Mouse (Mus musculus) forebrain, embryonic 14.5 days (tissue): ENCODE results near the gene Apba1. TPM values are rescaled to one million over a fixed set of nuclear protein-coding genes. Genes with fewer than 3 reads are reported as not detected.

ENCODE experiments used
- ATAC-seq: fragments of 200-750 bp; cut with Nextera tagmentation; 2 replicates; pipeline ENCODE4 v1.8.0; 2017; ENCODE audit warnings: mild to moderate bottlenecking, moderate library complexity
- DNase-seq: peaks from one replicate; pipeline ENCODE4 v3.0.0-alpha.2; 2015; ENCODE audit warnings: low spot score
- H3K27ac ChIP-seq: fragments of 300-500 bp; sonication (generic); 2 replicates; pipeline ENCODE4 v1.5.1; 2014; ENCODE audit warnings: low read depth, mild to moderate bottlenecking, control low read depth, low read length, moderate library complexity
- H3K27me3 ChIP-seq: fragments of 300-500 bp; sonication (generic); replicated peaks from 2 replicates; pipeline ENCODE4 v1.6.1; 2014; ENCODE audit warnings: low read length, control low read depth, mixed read lengths; ENCODE audit not compliant: control insufficient read depth, insufficient read depth
- H3K36me3 ChIP-seq: fragments of 300-500 bp; sonication (generic); 2 replicates; pipeline ENCODE4 v1.6.1; 2014; ENCODE audit warnings: low read length, control low read depth; ENCODE audit not compliant: control insufficient read depth, insufficient read depth
- H3K4me1 ChIP-seq: fragments of 300-500 bp; sonication (generic); 2 replicates; pipeline ENCODE4 v1.6.1; 2014; ENCODE audit warnings: antibody characterized with exemption, low read length, control low read depth; ENCODE audit not compliant: control insufficient read depth, insufficient read depth
- H3K4me2 ChIP-seq: fragments of 300-500 bp; sonication (generic); 2 replicates; pipeline ENCODE4 v1.6.1; 2014; ENCODE audit warnings: mild to moderate bottlenecking, control low read depth, low read length
- H3K4me3 ChIP-seq: fragments of 300-500 bp; sonication (generic); 2 replicates; pipeline ENCODE4 v1.5.1; 2014; ENCODE audit warnings: low read depth, low read length, control low read depth
- H3K9ac ChIP-seq: fragments of 300-500 bp; sonication (generic); 2 replicates; pipeline ENCODE4 v1.6.1; 2014; ENCODE audit warnings: mild to moderate bottlenecking, low read length, control low read depth, moderate library complexity
- H3K9me3 ChIP-seq: fragments of 300-500 bp; sonication (generic); replicated peaks from 2 replicates; pipeline ENCODE4 v1.6.1; 2016; ENCODE audit warnings: low read length, control low read depth, mixed read lengths; ENCODE audit not compliant: control insufficient read depth
- WGBS: fragments of 180-500 bp; shearing (Covaris S2); extraction: QIAGEN DNeasy Blood & Tissue Kit; methylation state at CpG from one replicate; pipeline ENCODE4 v1.1.7; 2014; 5-methylcytosine and 5-hydroxymethylcytosine counted together
- polyA plus RNA-seq: library from polyadenylated mRNA; unstranded; fragments of >200 nt; fragmentation: Nextera tagmentation; extraction: Ambion mirVana; gene quantifications from 2 replicates; pipeline ENCODE4 v1.2.1, GENCODE M21; 2014

Gene Apba1
- polyA plus RNA-seq, 1 experiment from 2014 or later: 5.1 TPM

GRCm38 (mm10) chr19:23855832-23856231, 97.1 kb downstream of the Apba1 start:
- no peak overlapping the region for H3K27ac ChIP-seq
- H3K4me1 ChIP-seq: no peaks in the 10 kb centered on the region
- no peak for DNase-seq
- H3K9ac ChIP-seq: no peak overlapping the region
- H3K27me3 ChIP-seq: no peaks in the 10 kb centered on the region
- no peaks in the 10 kb centered on the region; the same call in 1 of the 2 replicates for H3K9me3 ChIP-seq
- ATAC-seq: no peak
- 92% methylated on average over 7 of the region's 7 CpGs for WGBS
- no peak overlapping the region for H3K4me3 ChIP-seq
- no peak overlapping the region for H3K4me2 ChIP-seq
- H3K36me3 ChIP-seq: no peaks in the 10 kb centered on the region

GRCm38 (mm10) chr19:23858091-23858490, 99.4 kb downstream of the Apba1 start:
- ATAC-seq (no peak), DNase-seq (no peak)
- no peak overlapping the region for H3K4me3 ChIP-seq

GRCm38 (mm10) chr19:23858781-23859180, 100.1 kb downstream of the Apba1 start:
- Histone ChIP-seq H3K27me3 (no peaks in the 10 kb centered on the region), H3K4me3 (no peak overlapping the region), H3K9ac (no peak overlapping the region), H3K27ac (no peak overlapping the region), H3K9me3 (no peaks in the 10 kb centered on the region; the same call in 1 of the 2 replicates), H3K4me1 (no peaks in the 10 kb centered on the region; the same call in 1 of the 2 replicates), H3K4me2 (no peak overlapping the region), H3K36me3 (no peaks in the 10 kb centered on the region)
- 93% methylated on average over 9 of the region's 9 CpGs for WGBS
- ATAC-seq (no peak), DNase-seq (no peak)

More at GRCm38 (mm10) chr19:23858091-23858490, 99.4 kb downstream of the Apba1 start:
- no peaks in the 10 kb centered on the region for H3K27me3 ChIP-seq
- H3K9me3 ChIP-seq: no peaks in the 10 kb centered on the region; the same call in 1 of the 2 replicates
- no peak overlapping the region for H3K4me2 ChIP-seq
- 97% methylated on average over 4 of the region's 4 CpGs for WGBS
- no peak overlapping the region for H3K9ac ChIP-seq
- no peaks in the 10 kb centered on the region for H3K4me1 ChIP-seq
- H3K36me3 ChIP-seq: no peaks in the 10 kb centered on the region
- H3K27ac ChIP-seq: no peak overlapping the region

- no peaks in the 10 kb centered on the region for H3K36me3 ChIP-seq
- WGBS: 28% methylated on average over 13 of the region's 13 CpGs
- no peaks in the 10 kb centered on the region for H3K27me3 ChIP-seq
- ATAC-seq: peak; percentile 51; the same call in 1 of the 2 replicates
- H3K4me1 ChIP-seq: no peaks in the 10 kb centered on the region; the same call in 1 of the 2 replicates
- H3K27ac ChIP-seq: no peak overlapping the region
- no peak overlapping the region for H3K4me3 ChIP-seq
- no peak overlapping the region for H3K4me2 ChIP-seq
- peak; percentile 64 for DNase-seq
- H3K9me3 ChIP-seq: no peaks in the 10 kb centered on the region; the same call in 1 of the 2 replicates
- no peak overlapping the region for H3K9ac ChIP-seq
Measured at GRCm38 (mm10) chr19:23860151-23860820, 101.6 kb downstream of the Apba1 start.

GRCm38 (mm10) chr19:23862736-23863135, 104.0 kb downstream of the Apba1 start:
- no peak overlapping the region for H3K4me3 ChIP-seq
- no peak for ATAC-seq

GRCm38 (mm10) chr19:23863959-23864358, 105.3 kb downstream of the Apba1 start:
- H3K4me2 ChIP-seq: no peak overlapping the region
- no peak overlapping the region for H3K4me3 ChIP-seq
- 33% methylated on average over 3 of the region's 3 CpGs for WGBS
- H3K27me3 ChIP-seq: no peaks in the 10 kb centered on the region
- H3K27ac ChIP-seq: no peak overlapping the region
- no peaks in the 10 kb centered on the region for H3K9me3 ChIP-seq
- DNase-seq: no peak
- no peak for ATAC-seq
- no peaks in the 10 kb centered on the region for H3K36me3 ChIP-seq
- H3K9ac ChIP-seq: no peak overlapping the region
- no peaks in the 10 kb centered on the region; the same call in 1 of the 2 replicates for H3K4me1 ChIP-seq

More at GRCm38 (mm10) chr19:23862736-23863135, 104.0 kb downstream of the Apba1 start:
- Histone ChIP-seq H3K36me3 (no peaks in the 10 kb centered on the region), H3K9me3 (no peaks in the 10 kb centered on the region; the same call in 1 of the 2 replicates), H3K27me3 (no peaks in the 10 kb centered on the region), H3K4me2 (no peak overlapping the region), H3K27ac (no peak overlapping the region), H3K9ac (no peak overlapping the region), H3K4me1 (no peaks in the 10 kb centered on the region; the same call in 1 of the 2 replicates)
- DNase-seq: no peak
- WGBS: 46% methylated on average over 4 of the region's 4 CpGs

GRCm38 (mm10) chr19:23866045-23866444, 107.4 kb downstream of the Apba1 start:
- no peaks in the 10 kb centered on the region for H3K27me3 ChIP-seq
- H3K4me1 ChIP-seq: no peaks in the 10 kb centered on the region; the same call in 1 of the 2 replicates
- H3K9ac ChIP-seq: no peak overlapping the region
- no peaks in the 10 kb centered on the region for H3K36me3 ChIP-seq
- ATAC-seq: no peak
- no peak overlapping the region for H3K4me3 ChIP-seq
- WGBS: 86% methylated on average over 9 of the region's 9 CpGs
- no peaks in the 10 kb centered on the region for H3K9me3 ChIP-seq
- no peak for DNase-seq
- no peak overlapping the region for H3K27ac ChIP-seq
- no peak overlapping the region for H3K4me2 ChIP-seq

GRCm38 (mm10) chr19:23867052-23867451, 108.4 kb downstream of the Apba1 start:
- no peak for ATAC-seq
- 87% methylated on average over 11 of the region's 11 CpGs for WGBS
- Histone ChIP-seq H3K27ac (no peak overlapping the region), H3K36me3 (no peaks in the 10 kb centered on the region), H3K4me3 (no peak overlapping the region), H3K9ac (no peak overlapping the region), H3K4me2 (no peak overlapping the region), H3K27me3 (no peaks in the 10 kb centered on the region), H3K4me1 (no peaks in the 10 kb centered on the region; the same call in 1 of the 2 replicates), H3K9me3 (no peaks in the 10 kb centered on the region)
- no peak for DNase-seq

GRCm38 (mm10) chr19:23867589-23867988, 108.9 kb downstream of the Apba1 start:
- ATAC-seq: no peak
- no peaks in the 10 kb centered on the region for H3K36me3 ChIP-seq
- peak; percentile 23 for DNase-seq
- no peak overlapping the region for H3K27ac ChIP-seq
- WGBS: 88% methylated on average over 7 of the region's 7 CpGs
- no peaks in the 10 kb centered on the region for H3K9me3 ChIP-seq
- H3K4me1 ChIP-seq: no peaks in the 10 kb centered on the region; the same call in 1 of the 2 replicates
- H3K27me3 ChIP-seq: no peaks in the 10 kb centered on the region
- no peak overlapping the region for H3K4me3 ChIP-seq
- H3K9ac ChIP-seq: no peak overlapping the region
- no peak overlapping the region for H3K4me2 ChIP-seq
